Mouse (Mus musculus): ENCODE data around the gene Trmt112. TPM values are rescaled to one million over a fixed set of nuclear protein-coding genes. Genes with fewer than 3 reads are reported as not detected.

The Trmt112 gene
- 48.8 and 58.9 TPM in 2 replicates for polyA plus RNA-seq (2012; rRNA removed)

DNA sequence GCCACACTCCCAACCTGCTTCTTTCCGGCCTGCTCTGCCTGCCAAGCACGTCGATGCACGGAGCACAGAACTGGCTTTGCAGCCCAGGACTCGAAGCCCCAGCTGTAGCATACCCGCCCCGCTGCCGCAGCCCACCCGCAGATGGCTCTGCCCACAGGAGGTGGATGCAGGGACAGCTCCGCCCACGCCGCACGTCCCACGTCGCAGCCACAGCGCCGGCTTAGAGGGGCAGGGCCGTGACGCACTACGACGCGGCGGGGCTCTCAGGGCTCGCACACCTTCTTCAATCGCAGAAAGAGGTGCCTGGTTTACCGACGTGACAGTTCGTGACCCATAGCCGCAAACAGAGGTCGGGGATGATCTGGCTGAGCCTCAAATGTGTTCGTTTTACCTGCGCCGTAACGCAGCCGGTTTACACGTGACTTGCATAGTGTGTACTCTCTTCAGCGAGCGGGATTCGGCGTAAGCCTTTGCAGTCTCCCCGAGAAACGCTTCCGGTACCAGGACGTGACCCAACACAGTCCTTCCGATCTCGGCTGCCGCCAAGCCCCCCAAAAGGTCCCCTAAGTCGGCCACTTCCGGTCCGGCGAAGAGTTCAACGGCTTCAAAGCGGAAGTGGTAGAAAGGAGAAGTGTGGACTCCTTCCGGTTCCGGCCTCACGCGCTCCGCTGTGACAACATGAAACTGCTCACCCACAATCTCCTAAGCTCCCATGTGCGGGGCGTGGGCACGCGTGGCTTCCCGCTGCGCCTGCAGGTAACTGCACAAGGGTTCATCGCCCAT is at the start of gene Trmt112, which contains the start of gene Prdx5:
Gene Trmt112 (plus strand): TSS at position 192 of the 783 bp plus-strand sequence.
Gene Prdx5 (minus strand): TSS at position 600 of the 783 bp plus-strand sequence.

DNA sequence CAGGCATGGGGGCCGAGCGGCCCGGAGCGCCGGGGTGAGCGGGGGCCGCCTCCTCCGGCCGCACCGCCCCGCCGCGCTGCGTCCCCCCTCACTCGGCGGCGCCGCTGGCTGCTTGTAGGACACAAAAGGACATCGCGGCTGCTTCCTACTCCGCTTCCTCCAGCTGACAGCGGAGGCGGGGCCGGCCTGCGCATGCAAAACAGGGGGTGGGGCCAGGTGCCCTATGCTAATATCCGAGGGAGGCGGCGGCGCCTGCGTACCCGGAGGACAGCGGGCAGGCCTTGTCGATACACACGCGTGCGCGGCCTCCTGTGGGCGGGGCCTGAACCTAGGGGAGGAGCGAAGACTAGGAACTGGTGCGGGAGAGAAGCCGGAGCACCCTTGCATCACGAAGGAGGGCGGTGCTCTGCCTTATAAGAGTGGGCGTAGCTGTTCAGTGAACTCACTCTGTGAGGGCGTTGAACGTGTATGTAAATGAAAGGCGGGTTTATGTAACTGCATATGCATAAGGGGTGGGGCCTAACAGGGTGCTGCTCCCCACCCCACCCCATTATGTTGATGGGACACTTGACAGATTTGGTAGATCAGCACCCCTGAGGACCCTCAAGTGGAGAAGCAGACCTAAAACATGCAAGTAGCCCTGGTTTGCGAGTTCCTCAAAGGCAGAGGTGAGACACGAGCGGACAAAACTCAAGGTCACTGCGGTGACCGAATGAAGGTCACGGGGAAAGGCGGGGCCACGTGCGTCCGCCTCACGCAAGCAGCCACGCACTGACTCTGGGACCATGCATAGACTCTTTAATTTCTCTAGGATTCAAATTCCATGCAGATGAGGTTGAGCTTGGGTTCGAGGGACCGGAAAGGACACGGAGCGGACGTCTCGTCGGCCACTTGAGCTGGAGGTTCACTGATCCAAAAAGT is 12.4 kb downstream of the Trmt112 start, which contains the start of gene Esrra:
Gene Esrra (minus strand): TSS at position 167 of the 921 bp plus-strand sequence.

DNA sequence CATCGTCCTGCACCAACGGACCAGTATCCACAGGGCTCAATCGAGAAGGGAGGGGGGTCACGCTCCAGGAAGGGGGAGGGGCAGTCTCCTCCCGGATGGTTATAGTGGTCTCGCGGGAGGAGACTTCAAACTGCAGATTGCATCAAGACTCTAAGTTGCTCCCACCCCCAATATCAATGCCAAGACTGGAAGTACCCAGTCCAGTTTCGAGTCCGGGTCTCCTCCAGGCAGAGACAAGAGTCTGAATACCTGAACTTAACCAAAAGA is 15.7 kb downstream of the Trmt112 start, which contains the start of gene Catsperz:
Gene Catsperz (minus strand): TSS at position 74 of the 267 bp plus-strand sequence.

DNA sequence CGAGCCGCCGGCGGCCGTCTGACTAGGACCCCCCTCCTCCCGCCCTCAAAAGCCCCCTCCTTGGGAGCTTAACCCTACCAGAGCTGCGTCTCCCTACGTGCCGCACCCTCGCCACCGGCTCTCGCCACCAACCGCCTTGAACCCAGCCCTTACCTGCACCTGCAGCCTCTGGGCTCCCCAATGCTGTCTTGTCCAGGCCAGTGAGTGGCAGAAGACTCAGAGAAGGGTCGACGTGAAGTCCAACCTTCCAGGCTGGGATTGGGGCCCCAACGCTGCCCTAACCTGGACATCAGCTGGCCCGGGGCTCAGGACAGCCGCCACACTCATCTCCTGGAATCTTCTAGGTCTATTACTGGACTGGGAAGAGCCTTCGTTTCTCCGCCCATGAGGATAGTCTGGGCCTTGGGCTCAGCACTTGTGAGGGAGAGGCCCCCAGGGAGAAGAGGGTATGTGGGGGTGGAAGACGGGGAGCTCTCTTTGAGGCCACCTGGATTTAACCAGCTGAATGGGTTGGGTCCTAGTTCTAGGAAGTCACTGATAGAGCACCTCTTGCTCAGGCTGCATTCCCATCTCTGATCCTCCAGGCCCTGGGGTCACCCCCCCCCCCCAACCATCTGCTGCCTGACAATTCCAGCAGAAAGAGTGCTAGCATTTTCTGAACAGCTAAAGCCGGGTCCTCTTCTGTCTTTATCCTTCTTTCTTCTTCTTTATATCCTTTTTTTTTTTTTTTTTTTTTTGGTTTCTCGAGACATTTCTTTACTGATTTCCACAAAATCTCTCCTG is 24.9 kb downstream of the Trmt112 start, which contains the start of gene Kcnk4:
Gene Kcnk4 (minus strand): TSS at position 321 of the 783 bp plus-strand sequence.

DNA sequence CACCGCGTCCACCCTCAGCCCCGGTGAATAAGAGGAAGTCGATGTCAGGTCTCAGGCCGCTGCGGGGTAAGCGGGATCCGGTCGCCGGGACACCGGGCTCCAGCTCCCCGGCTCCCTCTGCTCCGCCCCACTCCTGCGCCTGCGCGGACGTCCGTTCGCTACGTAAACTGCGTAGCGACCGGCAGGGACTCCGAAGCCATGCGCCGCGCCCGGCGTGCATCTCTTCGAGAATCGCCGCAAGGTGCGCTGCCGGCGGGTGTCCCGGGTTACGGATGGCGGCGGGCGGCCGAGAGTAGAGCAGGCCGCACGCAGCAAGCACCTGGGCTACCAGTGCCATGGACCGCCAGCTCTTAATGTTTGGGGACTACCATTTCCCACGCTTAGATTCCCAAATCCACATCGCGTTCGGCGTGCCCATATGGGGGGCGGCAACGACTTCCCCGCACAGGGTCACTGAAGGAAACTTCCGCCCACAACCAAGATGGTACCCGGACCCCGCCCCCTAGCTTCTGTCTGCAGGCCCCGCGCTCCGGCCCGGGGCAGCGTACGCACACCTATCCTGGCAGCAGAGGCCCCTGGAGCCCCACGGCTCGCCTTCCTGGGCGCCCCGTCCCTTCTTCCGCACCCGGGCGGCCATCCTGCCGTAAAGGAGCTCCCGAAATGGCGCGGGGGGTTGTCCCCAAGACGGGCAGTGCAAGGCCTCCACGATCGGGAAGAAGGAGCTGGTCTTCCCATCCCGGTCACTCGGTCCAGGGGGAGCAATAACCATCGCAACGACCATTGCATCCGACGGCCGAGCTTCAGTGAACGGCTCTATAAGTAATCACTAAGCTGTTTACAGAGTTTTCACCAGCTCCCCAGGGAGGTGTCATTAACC is 32.1 kb downstream of the Trmt112 start, which contains the start of gene Bad:
Gene Bad (plus strand): TSS at position 490 of the 877 bp plus-strand sequence.

DNA sequence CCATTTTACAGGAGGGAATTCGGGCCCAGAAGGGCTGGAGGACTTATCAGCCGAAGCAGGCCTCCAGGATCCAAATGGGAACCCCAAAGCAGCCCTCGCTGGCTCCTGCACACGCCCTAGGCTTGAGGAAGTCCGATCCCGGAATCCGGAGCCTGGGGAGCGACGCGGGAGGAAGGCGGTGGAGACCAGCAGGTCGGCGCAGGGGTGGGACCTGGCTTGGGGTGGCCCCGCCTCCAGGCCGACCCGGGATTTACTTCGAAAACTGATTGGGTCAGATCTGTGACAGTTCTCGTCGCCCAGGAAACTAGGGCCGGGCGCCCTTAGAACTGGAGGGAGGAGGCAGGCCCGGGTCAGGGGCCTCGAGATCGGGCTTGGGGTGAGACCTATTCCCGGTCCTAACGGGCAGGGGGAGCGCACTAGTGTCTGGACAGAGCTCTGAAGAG is 32.8 kb downstream of the Trmt112 start, which contains the start of gene Gpr137:
Gene Gpr137 (minus strand): TSS at position 232 of the 443 bp plus-strand sequence.

Other genes starting within 250 kb of the Trmt112 start
- 27.6 and 35.1 TPM in 2 replicates for gene Rps6ka4, start 69.1 kb upstream of the Trmt112 start, polyA plus RNA-seq (2012; rRNA removed)
- 1.9 and 5.4 TPM in 2 replicates for gene Ccdc88b, start 51.5 kb upstream of the Trmt112 start, polyA plus RNA-seq (2012; rRNA removed)
- 75.1 and 83.7 TPM in 2 replicates for gene Prdx5, start 408 bp downstream of the Trmt112 start, polyA plus RNA-seq (2012; rRNA removed)
- gene Esrra, start 12.1 kb downstream of the Trmt112 start, polyA plus RNA-seq (2012; rRNA removed): 80.2 and 108 TPM in 2 replicates
- gene Catsperz, start 15.7 kb downstream of the Trmt112 start, polyA plus RNA-seq (2012; rRNA removed): 1.0 and 2.0 TPM in 2 replicates
- gene Kcnk4, start 24.8 kb downstream of the Trmt112 start, polyA plus RNA-seq (2012; rRNA removed): 0.16 and 0.26 TPM in 2 replicates
- 35.8 and 50.6 TPM in 2 replicates for gene Bad, start 32.2 kb downstream of the Trmt112 start, polyA plus RNA-seq (2012; rRNA removed)
- gene Gpr137, start 32.8 kb downstream of the Trmt112 start, polyA plus RNA-seq (2012; rRNA removed): 80.5 and 90.5 TPM in 2 replicates
- gene Ppp1r14b, start 65.3 kb downstream of the Trmt112 start, polyA plus RNA-seq (2012; rRNA removed): 89.2 and 116 TPM in 2 replicates
- gene Plcb3, start 66.8 kb downstream of the Trmt112 start, polyA plus RNA-seq (2012; rRNA removed): 63.9 and 66.6 TPM in 2 replicates
- gene Fkbp2, start 70.8 kb downstream of the Trmt112 start, polyA plus RNA-seq (2012; rRNA removed): 13.1 and 16.3 TPM in 2 replicates
- 62.1 and 102 TPM in 2 replicates for gene Vegfb, start 78.0 kb downstream of the Trmt112 start, polyA plus RNA-seq (2012; rRNA removed)
- gene Dnajc4, start 82.9 kb downstream of the Trmt112 start, polyA plus RNA-seq (2012; rRNA removed): 24.5 and 30.1 TPM in 2 replicates
- gene Nudt22, start 86.4 kb downstream of the Trmt112 start, polyA plus RNA-seq (2012; rRNA removed): 48.4 and 63.7 TPM in 2 replicates
- 8.2 and 10.0 TPM in 2 replicates for gene Trpt1, start 86.4 kb downstream of the Trmt112 start, polyA plus RNA-seq (2012; rRNA removed)
- 16.6 and 20.2 TPM in 2 replicates for gene Fermt3, start 109.8 kb downstream of the Trmt112 start, polyA plus RNA-seq (2012; rRNA removed)
- 11.6 and 11.9 TPM in 2 replicates for gene Stip1, start 130.3 kb downstream of the Trmt112 start, polyA plus RNA-seq (2012; rRNA removed)
- gene Macrod1, start 147.1 kb downstream of the Trmt112 start, polyA plus RNA-seq (2012; rRNA removed): 41.9 and 71.8 TPM in 2 replicates
- 0.12 and 0.35 TPM in 2 replicates for gene Flrt1, start 196.0 kb downstream of the Trmt112 start, polyA plus RNA-seq (2012; rRNA removed)